Mouse (Mus musculus): Measurements from ENCODE around the gene Llgl2. TPM values are rescaled to one million over a fixed set of nuclear protein-coding genes. Genes with fewer than 3 reads are reported as not detected.

Llgl2 gene
- polyA plus RNA-seq, 1 experiment from 2014 or later, result 66.0 TPM

DNA sequence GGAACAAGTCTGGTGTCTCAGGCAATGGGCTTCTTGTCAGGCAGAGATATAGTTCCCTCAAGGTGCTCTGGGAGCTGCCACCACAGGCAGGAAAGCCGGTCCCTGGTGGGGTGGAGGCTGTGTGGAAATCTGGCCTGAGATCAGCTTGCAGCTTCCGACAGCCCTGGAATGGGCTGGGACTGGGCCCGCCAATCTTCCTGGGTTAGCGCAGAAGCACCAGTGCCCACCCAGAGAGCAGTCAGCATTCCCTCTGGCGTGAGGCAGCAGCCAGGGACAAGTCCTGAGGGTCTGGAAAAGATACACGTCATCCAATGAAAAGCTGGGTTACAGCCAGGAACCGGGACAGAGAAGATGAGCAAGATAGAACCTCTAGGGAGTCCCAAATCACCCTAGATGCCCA is 11.8 kb upstream of the Llgl2 start:
- Histone ChIP-seq H3K9ac (replicated peaks; ENCODE audit: low read depth) (peak overlapping the region; percentile 78), H3K36me3 (ENCODE audit: insufficient read depth, low read length) (no peaks in the 10 kb centered on the region), H3K9me3 (ENCODE audit: low read length) (no peaks in the 10 kb centered on the region), H3K4me2 (replicated peaks; ENCODE audit: low read depth, low read length) (peak overlapping the region; percentile 95), H3K4me3 (ENCODE audit: low read depth, low read length) (peak overlapping the region; percentile 81), H3K4me1 (ENCODE audit: insufficient read depth, low read depth, low read length) (peaks cover 35% of the 10 kb centered on the region; the same call in 1 of the 2 replicates), H3K27ac (ENCODE audit: low read length) (peak overlapping the region; percentile 78), H3K27me3 (replicated peaks; ENCODE audit: insufficient read depth, low read length) (no peaks in the 10 kb centered on the region)
- DNase-seq (ENCODE audit: low spot score), result peak; percentile 54
- WGBS, result 19% methylated on average over 7 of the region's 7 CpGs
- no peak for ATAC-seq
- TF ChIP-seq CTCF (IDR thresholded peaks at IDR 0.05) (no peak), EP300 (IDR thresholded peaks at IDR 0.05) (no peak)

DNA sequence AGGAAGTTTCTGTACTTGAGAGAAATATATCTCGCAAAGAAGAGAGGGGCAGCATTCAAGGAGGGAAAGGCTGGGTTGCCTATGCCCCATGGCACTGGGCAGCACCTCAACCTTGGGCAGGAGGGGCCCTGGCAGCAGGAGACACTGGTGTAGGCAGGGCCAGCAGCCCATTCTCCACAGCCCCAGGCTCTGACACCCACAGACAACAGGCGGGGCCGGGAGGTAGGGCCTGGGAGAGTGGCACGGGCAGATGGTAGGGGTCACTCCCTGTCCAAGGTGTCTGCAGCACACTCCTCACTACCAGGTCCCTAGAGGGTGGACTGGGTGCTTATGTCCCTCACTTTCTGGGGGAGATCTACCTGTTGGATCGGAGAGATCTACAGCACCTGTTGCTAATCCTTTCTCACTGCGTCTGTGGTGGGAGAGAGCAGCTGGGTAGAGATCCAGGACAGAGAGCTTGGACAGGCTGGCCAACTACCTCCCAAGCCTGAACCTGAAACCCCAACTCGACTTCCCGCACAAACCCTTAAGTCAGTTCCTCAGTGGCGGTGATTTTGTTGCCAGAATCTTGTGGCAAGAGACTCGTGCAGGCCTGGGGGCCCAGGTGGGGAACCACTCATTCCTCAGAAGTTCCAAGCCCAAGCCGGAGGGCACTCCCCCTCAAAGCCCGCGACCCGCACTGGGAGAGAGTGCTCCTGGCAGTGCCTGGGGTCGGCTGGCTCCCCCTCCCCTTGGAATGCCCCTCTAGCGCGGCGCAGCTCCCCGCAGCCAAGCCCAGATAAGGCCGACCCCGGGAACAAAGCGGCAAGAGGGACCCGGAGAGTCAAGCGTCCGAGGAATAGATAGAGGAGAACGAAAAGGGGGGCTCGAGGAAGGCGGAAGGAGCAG is 11.1 kb upstream of the Llgl2 start:
- WGBS, result 4% methylated on average over 28 of the region's 28 CpGs
- peak overlapping the region; percentile 78 for H3K9ac ChIP-seq (replicated peaks; ENCODE audit: low read depth)
- no peak for TF ChIP-seq CTCF (IDR thresholded peaks at IDR 0.05)
- TF ChIP-seq EP300 (IDR thresholded peaks at IDR 0.05), result no peak
- peak overlapping the region; percentile 81 for H3K4me3 ChIP-seq (ENCODE audit: low read depth, low read length)
- no peaks in the 10 kb centered on the region for H3K36me3 ChIP-seq (ENCODE audit: insufficient read depth, low read length)
- no peaks in the 10 kb centered on the region for H3K9me3 ChIP-seq (ENCODE audit: low read length)
- ATAC-seq (no peak), DNase-seq (ENCODE audit: low spot score) (no peak)
- H3K4me1 ChIP-seq (ENCODE audit: insufficient read depth, low read depth, low read length), result peaks cover 35% of the 10 kb centered on the region; the same call in 1 of the 2 replicates
- H3K27ac ChIP-seq (ENCODE audit: low read length), result peak overlapping the region; percentile 78
- H3K27me3 ChIP-seq (replicated peaks; ENCODE audit: insufficient read depth, low read length), result no peaks in the 10 kb centered on the region
- peak overlapping the region; percentile 95 for H3K4me2 ChIP-seq (replicated peaks; ENCODE audit: low read depth, low read length)

- Histone ChIP-seq H3K4me1 (ENCODE audit: insufficient read depth, low read depth, low read length) (peaks cover 27% of the 10 kb centered on the region; the same call in 1 of the 2 replicates), H3K4me3 (ENCODE audit: low read depth, low read length) (peak within 1 kb of the TSS; percentile 81), H3K4me2 (replicated peaks; ENCODE audit: low read depth, low read length) (peak within 1 kb of the TSS; percentile 95), H3K9me3 (ENCODE audit: low read length) (no peaks in the 10 kb centered on the region), H3K27ac (ENCODE audit: low read length) (peak within 1 kb of the TSS; percentile 81), H3K9ac (replicated peaks; ENCODE audit: low read depth) (peak within 1 kb of the TSS; percentile 78), H3K27me3 (replicated peaks; ENCODE audit: insufficient read depth, low read length) (no peaks in the 10 kb centered on the region), H3K36me3 (ENCODE audit: insufficient read depth, low read length) (no peaks in the 10 kb centered on the region)
- TF ChIP-seq CTCF (IDR thresholded peaks at IDR 0.05), result peak; percentile 99
- no peak for TF ChIP-seq EP300 (IDR thresholded peaks at IDR 0.05)
- ATAC-seq, result peak; percentile 82
- under 1% methylated on average over 33 of the region's 44 CpGs for WGBS
- DNase-seq (ENCODE audit: low spot score), result peak; percentile 98
Measured at GRCm38 (mm10) chr11:115813507-115814296, 10.1 kb upstream of the Llgl2 start, which contains the start of gene Caskin2. Gene Caskin2 (minus strand): TSS chr11:115813639.

- Histone ChIP-seq H3K4me2 (replicated peaks; ENCODE audit: low read depth, low read length) (peak within 1 kb of the TSS; percentile 95), H3K9ac (replicated peaks; ENCODE audit: low read depth) (peak within 1 kb of the TSS; percentile 78), H3K4me1 (ENCODE audit: insufficient read depth, low read depth, low read length) (peaks cover 24% of the 10 kb centered on the region; the same call in 1 of the 2 replicates), H3K4me3 (ENCODE audit: low read depth, low read length) (peak within 1 kb of the TSS; percentile 81), H3K9me3 (ENCODE audit: low read length) (no peaks in the 10 kb centered on the region), H3K27ac (ENCODE audit: low read length) (peak within 1 kb of the TSS; percentile 81), H3K27me3 (replicated peaks; ENCODE audit: insufficient read depth, low read length) (no peaks in the 10 kb centered on the region), H3K36me3 (ENCODE audit: insufficient read depth, low read length) (peaks cover 1% of the 10 kb centered on the region; the same call in 1 of the 2 replicates)
- WGBS, result 3% methylated on average over 73 of the region's 84 CpGs
- DNase-seq (ENCODE audit: low spot score), result peak; percentile 81
- ATAC-seq, result peak; percentile 49
- no peak; the same call in none of the 2 replicates for TF ChIP-seq CTCF (IDR thresholded peaks at IDR 0.05)
- no peak for TF ChIP-seq EP300 (IDR thresholded peaks at IDR 0.05)
Measured at GRCm38 (mm10) chr11:115814605-115815450, 9.0 kb upstream of the Llgl2 start, which contains the start of gene Tsen54. Gene Tsen54 (plus strand): TSS chr11:115814724.

DNA sequence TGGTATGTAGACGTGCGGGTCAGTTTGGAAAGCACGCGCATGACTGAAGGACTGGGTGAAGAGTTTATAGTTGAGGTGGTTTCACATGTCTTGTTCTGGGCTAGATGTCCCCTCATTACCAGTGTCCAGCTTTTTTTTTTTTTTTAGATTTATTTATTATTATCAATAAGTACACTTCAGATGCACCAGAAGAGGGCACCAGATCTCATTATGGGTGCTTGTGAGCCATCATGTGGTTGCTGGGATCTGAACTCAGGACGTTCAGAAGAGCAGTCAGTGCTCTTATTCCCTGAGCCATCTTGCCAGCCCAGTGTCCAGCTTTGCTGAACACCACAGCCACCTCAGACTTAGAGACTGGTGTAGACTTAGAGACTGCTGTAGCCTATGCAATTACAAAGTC is 6.5 kb upstream of the Llgl2 start:
- Histone ChIP-seq H3K4me2 (replicated peaks; ENCODE audit: low read depth, low read length) (no peak overlapping the region), H3K9me3 (ENCODE audit: low read length) (no peaks in the 10 kb centered on the region), H3K4me3 (ENCODE audit: low read depth, low read length) (no peak overlapping the region), H3K9ac (replicated peaks; ENCODE audit: low read depth) (no peak overlapping the region), H3K36me3 (ENCODE audit: insufficient read depth, low read length) (peaks cover 11% of the 10 kb centered on the region; the same call in 1 of the 2 replicates), H3K4me1 (ENCODE audit: insufficient read depth, low read depth, low read length) (peaks cover 14% of the 10 kb centered on the region; the same call in 1 of the 2 replicates), H3K27me3 (replicated peaks; ENCODE audit: insufficient read depth, low read length) (no peaks in the 10 kb centered on the region), H3K27ac (ENCODE audit: low read length) (no peak overlapping the region)
- DNase-seq (ENCODE audit: low spot score) (no peak), ATAC-seq (no peak)
- TF ChIP-seq CTCF (IDR thresholded peaks at IDR 0.05) (peak; percentile 24), EP300 (IDR thresholded peaks at IDR 0.05) (no peak)
- 82% methylated on average over 5 of the region's 5 CpGs for WGBS
